In genomic region chr8:120109149-120109548, GRCm38 (mm10) we compare ENCODE assay signal across 13 mouse cellular contexts. TPM values are rescaled to one million over a fixed set of nuclear protein-coding genes. Genes with fewer than 3 reads are reported as not detected.
A peak's percentile ranks its signal among the peaks of the same experiment; 100 is the strongest.
DNase-seq lines count a peak whose midpoint lies in the region; ATAC-seq and TF ChIP-seq lines count a peak whose summit lies in the region.
"Had no signal": no experiment of that assay in that cellular context is flagged by ENCODE, and none has a peak within 500 bp of the region (broad histone marks: within the 10 kb centered on the region; RNA-seq: fewer than 3 reads in every experiment).

No protein-coding gene starts in this region.

- DNase-seq in embryonic facial prominence, embryonic 10.5 days (ENCODE audit: low spot score), result no peak
- peak; percentile 20 for DNase-seq in liver
- DNase-seq in liver, postnatal 0 days, result peak; percentile 65
- DNase-seq in frontal cortex, postnatal 10 days (ENCODE audit: low spot score in 2 of 2), result no peak
- no peak for DNase-seq in frontal cortex, postnatal 36 days (ENCODE audit: low spot score in 2 of 2)
- DNase-seq: cerebellum, postnatal 25 days; thymus, postnatal 36 days had no signal

- peak overlapping the region; percentile 25; the same call in 1 of the 2 replicates for H3K27ac ChIP-seq in embryonic facial prominence, embryonic 15.5 days (replicated peaks)
- no peak overlapping the region for H3K27ac ChIP-seq in embryonic facial prominence, embryonic 10.5 days (replicated peaks)
- no peak overlapping the region for H3K27ac ChIP-seq in liver, embryonic 12.5 days
- H3K27ac ChIP-seq in liver, postnatal 0 days (ENCODE audit: low read depth), result peak overlapping the region; percentile 69
- H3K27ac ChIP-seq: hindbrain, embryonic 14.5 days; kidney, postnatal 0 days; limb, embryonic 10.5 days had no signal

- TF ChIP-seq CTCF in liver, postnatal 0 days (IDR thresholded peaks at IDR 0.05; ENCODE audit: low read depth), result no peak

- H3K4me1 ChIP-seq in embryonic facial prominence, embryonic 15.5 days, result peaks cover 10% of the 10 kb centered on the region
- H3K4me1 ChIP-seq in embryonic facial prominence, embryonic 10.5 days, result peaks cover 14% of the 10 kb centered on the region
- H3K4me1 ChIP-seq in liver, embryonic 12.5 days, result peaks cover 31% of the 10 kb centered on the region
- H3K4me1 ChIP-seq in liver, postnatal 0 days (ENCODE audit: insufficient read depth), result peaks cover 19% of the 10 kb centered on the region

- H3K27me3 ChIP-seq in embryonic facial prominence, embryonic 15.5 days, result peaks cover 1% of the 10 kb centered on the region
- peaks cover 20% of the 10 kb centered on the region for H3K27me3 ChIP-seq in embryonic facial prominence, embryonic 10.5 days (replicated peaks; ENCODE audit: low read depth, poor library complexity, severe bottlenecking)
- peaks cover 24% of the 10 kb centered on the region for H3K27me3 ChIP-seq in liver, embryonic 12.5 days (replicated peaks)
- peaks cover under 1% of the 10 kb centered on the region; the same call in 1 of the 2 replicates for H3K27me3 ChIP-seq in liver, postnatal 0 days (ENCODE audit: insufficient read depth, low read length)

- H3K9me3 ChIP-seq in embryonic facial prominence, embryonic 15.5 days (replicated peaks), result no peaks in the 10 kb centered on the region
- no peaks in the 10 kb centered on the region for H3K9me3 ChIP-seq in embryonic facial prominence, embryonic 10.5 days
- no peaks in the 10 kb centered on the region for H3K9me3 ChIP-seq in liver, embryonic 12.5 days (replicated peaks)
- H3K9me3 ChIP-seq in liver, postnatal 0 days (ENCODE audit: low read length), result no peaks in the 10 kb centered on the region
- H3K9me3 ChIP-seq: limb, embryonic 10.5 days had no signal

- no peak overlapping the region for H3K4me2 ChIP-seq in embryonic facial prominence, embryonic 15.5 days (replicated peaks)
- H3K4me2 ChIP-seq in liver, embryonic 12.5 days, result no peak overlapping the region
- no peak overlapping the region for H3K4me2 ChIP-seq in liver, postnatal 0 days (ENCODE audit: low read depth, low read length)
- H3K4me2 ChIP-seq: hindbrain, embryonic 14.5 days had no signal

- TF ChIP-seq EP300 in liver, postnatal 0 days (IDR thresholded peaks at IDR 0.05; ENCODE audit: low read depth), result 0 out of 2 replicates have a peak, but pooled peaks have one; percentile 34

- no peak overlapping the region for H3K9ac ChIP-seq in embryonic facial prominence, embryonic 15.5 days
- H3K9ac ChIP-seq in liver, embryonic 12.5 days, result no peak overlapping the region
- H3K9ac ChIP-seq in liver, postnatal 0 days (replicated peaks), result no peak overlapping the region
- H3K9ac ChIP-seq: hindbrain, embryonic 14.5 days had no signal

- H3K4me3 ChIP-seq in embryonic facial prominence, embryonic 15.5 days (replicated peaks), result no peak overlapping the region
- no peak overlapping the region for H3K4me3 ChIP-seq in embryonic facial prominence, embryonic 10.5 days
- H3K4me3 ChIP-seq in liver, embryonic 12.5 days, result no peak overlapping the region
- no peak overlapping the region for H3K4me3 ChIP-seq in liver, postnatal 0 days (ENCODE audit: low read depth, low read length)
- H3K4me3 ChIP-seq: limb, embryonic 10.5 days had no signal

- ATAC-seq in embryonic facial prominence, embryonic 15.5 days (ENCODE audit: insufficient number of reproducible peaks, low FRiP score, low TSS enrichment, low read depth), result no peak
- ATAC-seq in liver, embryonic 12.5 days, result no peak
- no peak for ATAC-seq in liver, postnatal 0 days
- peak; percentile 46 for ATAC-seq in monocyte, adult 5-6 weeks (replicated peaks; ENCODE audit: insufficient number of reproducible peaks, low FRiP score, low TSS enrichment, poor library complexity, severe bottlenecking)

- no peaks in the 10 kb centered on the region for H3K36me3 ChIP-seq in embryonic facial prominence, embryonic 15.5 days
- peaks cover 8% of the 10 kb centered on the region; the same call in 1 of the 2 replicates for H3K36me3 ChIP-seq in embryonic facial prominence, embryonic 10.5 days (replicated peaks)
- 0 out of 2 replicates have a peak, but pooled peaks cover 3% of the 10 kb centered on the region for H3K36me3 ChIP-seq in liver, embryonic 12.5 days
- no peaks in the 10 kb centered on the region for H3K36me3 ChIP-seq in liver, postnatal 0 days (replicated peaks; ENCODE audit: insufficient read depth, low read length)

- WGBS in embryonic facial prominence, embryonic 15.5 days, result 56% methylated on average over 3 of the region's 3 CpGs
- 67% methylated on average over 3 of the region's 3 CpGs for WGBS in embryonic facial prominence, embryonic 10.5 days
- whole genome bisulfite sequencing in liver, embryonic 12.5 days (ENCODE audit: insufficient replicate concordance), result 13% methylated on average over 3 of the region's 3 CpGs
- 18% methylated on average over 3 of the region's 3 CpGs for WGBS in liver, postnatal 0 days (ENCODE audit: insufficient replicate concordance)

RNA-seq across cellular contexts. Expression of gene 6430548M08Rik, which starts 4.8 kb away (rescaled TPM):
- 8.5 and 8.7 TPM in 2 replicates for polyA plus RNA-seq in embryonic facial prominence, embryonic 15.5 days (2015; fragmentation: Nextera tagmentation; extraction: Ambion mirVana)
- polyA plus RNA-seq in embryonic facial prominence, embryonic 10.5 days (2016; fragmentation: Nextera tagmentation; extraction: Ambion mirVana), result 3.1 and 3.4 TPM in 2 replicates
- polyA plus RNA-seq in liver, embryonic 12.5 days (2016; fragmentation: Nextera tagmentation; extraction: Ambion mirVana), result 1.8 and 2.5 TPM in 2 replicates
- polyA plus RNA-seq in liver, postnatal 0 days (2015; fragmentation: Nextera tagmentation; extraction: Ambion mirVana), result 4.9 and 5.1 TPM in 2 replicates
- total RNA-seq in monocyte, adult 5-6 weeks (2017), result 101 to 149 TPM (median 129 TPM) in 3 replicates

RNA-seq across cellular contexts. Expression of gene Zdhhc7, which starts 7.9 kb away (rescaled TPM):
- 31.3 and 35.2 TPM in 2 replicates for polyA plus RNA-seq in embryonic facial prominence, embryonic 15.5 days (2015; fragmentation: Nextera tagmentation; extraction: Ambion mirVana)
- 30.0 and 33.0 TPM in 2 replicates for polyA plus RNA-seq in embryonic facial prominence, embryonic 10.5 days (2016; fragmentation: Nextera tagmentation; extraction: Ambion mirVana)
- polyA plus RNA-seq in liver, embryonic 12.5 days (2016; fragmentation: Nextera tagmentation; extraction: Ambion mirVana), result 26.0 and 26.1 TPM in 2 replicates
- polyA plus RNA-seq in liver, postnatal 0 days (2015; fragmentation: Nextera tagmentation; extraction: Ambion mirVana), result 9.9 and 10.8 TPM in 2 replicates
- total RNA-seq in monocyte, adult 5-6 weeks (2017), result 24.9 to 42.9 TPM (median 27.3 TPM) in 3 replicates

Comparison
In these comparisons a context has a peak if more than half of its experiments do, and no peak if none do; other contexts are left out.
1. H3K27ac ChIP-seq: peak in embryonic facial prominence, embryonic 15.5 days (single experiment) and liver, postnatal 0 days (single experiment); none in embryonic facial prominence, embryonic 10.5 days (single experiment) and liver, embryonic 12.5 days (single experiment).
2. DNase-seq: peak in liver (single experiment) and liver, postnatal 0 days (single experiment); none in embryonic facial prominence, embryonic 10.5 days (single experiment), frontal cortex, postnatal 10 days (0 of 2) and frontal cortex, postnatal 36 days (0 of 2).